In the genomic region with DNA sequence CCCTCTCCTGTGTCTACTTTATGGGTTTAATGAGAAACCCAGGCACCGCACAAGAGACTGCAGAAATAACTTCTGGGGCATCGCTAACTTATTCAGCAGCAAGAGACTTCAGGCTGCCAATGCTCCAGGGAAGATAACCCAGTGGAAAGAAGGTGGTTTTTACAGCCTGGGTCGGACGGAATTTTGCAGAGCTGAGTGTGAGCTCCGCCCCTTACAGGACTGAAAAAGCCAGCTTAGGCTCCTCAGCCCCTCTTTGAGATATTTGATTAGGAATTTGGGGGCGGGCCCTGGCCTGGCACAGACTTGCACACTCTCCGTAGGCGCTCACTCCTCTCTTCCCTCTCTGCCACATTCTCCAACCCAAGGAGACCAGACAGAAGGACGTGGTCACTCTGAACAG, we compare ENCODE assay signal across 9 mouse cellular contexts. TPM values are rescaled to one million over a fixed set of nuclear protein-coding genes. Genes with fewer than 3 reads are reported as not detected.
DNase-seq lines count a peak whose midpoint lies in the region; ATAC-seq lines count a peak whose summit lies in the region.
"Had no signal": no experiment of that assay in that cellular context is flagged by ENCODE, and none has a peak within 500 bp of the region (broad histone marks: within the 10 kb centered on the region; RNA-seq: fewer than 3 reads in every experiment).

A gene (plus strand): TSS at position 83 of the 400 bp plus-strand sequence.

- H3K9ac ChIP-seq in heart, embryonic 13.5 days = peak within 1 kb of the TSS; percentile 53; the same call in 1 of the 2 replicates
- H3K9ac ChIP-seq in limb, embryonic 12.5 days (replicated peaks) = no peak within 1 kb of the TSS
- H3K9ac ChIP-seq in forebrain, embryonic 13.5 days = no peak within 1 kb of the TSS

- H3K27ac ChIP-seq in heart, embryonic 13.5 days (replicated peaks) = peak within 1 kb of the TSS; percentile 44
- peak within 1 kb of the TSS; percentile 84 for H3K27ac ChIP-seq in limb, embryonic 12.5 days
- no peak within 1 kb of the TSS for H3K27ac ChIP-seq in forebrain, embryonic 13.5 days
- H3K27ac ChIP-seq: macrophage had no signal

- peak within 1 kb of the TSS; percentile 45 for H3K4me2 ChIP-seq in heart, embryonic 13.5 days
- peak within 1 kb of the TSS; percentile 44 for H3K4me2 ChIP-seq in limb, embryonic 12.5 days
- H3K4me2 ChIP-seq in forebrain, embryonic 13.5 days = no peak within 1 kb of the TSS

- H3K4me3 ChIP-seq in heart, embryonic 13.5 days = peak within 1 kb of the TSS; percentile 29
- peak within 1 kb of the TSS; percentile 18 for H3K4me3 ChIP-seq in limb, embryonic 12.5 days (replicated peaks)
- H3K4me3 ChIP-seq in forebrain, embryonic 13.5 days = no peak within 1 kb of the TSS

- ATAC-seq in heart, embryonic 13.5 days (ENCODE audit: extremely low read depth, insufficient number of reproducible peaks, low FRiP score, low TSS enrichment) = no peak
- peak; percentile 38 for ATAC-seq in limb, embryonic 12.5 days (ENCODE audit: insufficient number of reproducible peaks, insufficient read depth, low FRiP score, low TSS enrichment, low read depth)
- no peak for ATAC-seq in forebrain, embryonic 13.5 days

- 15% methylated on average over 9 of the region's 9 CpGs for WGBS in heart, embryonic 13.5 days
- 24% methylated on average over 9 of the region's 9 CpGs for WGBS in limb, embryonic 12.5 days
- 28% methylated on average over 9 of the region's 9 CpGs for WGBS in forebrain, embryonic 13.5 days

- peaks cover 27% of the 10 kb centered on the region for H3K4me1 ChIP-seq in heart, embryonic 13.5 days
- H3K4me1 ChIP-seq in limb, embryonic 12.5 days (replicated peaks) = peaks cover 16% of the 10 kb centered on the region
- H3K4me1 ChIP-seq in forebrain, embryonic 13.5 days = peaks cover 5% of the 10 kb centered on the region; the same call in 1 of the 2 replicates

- no peaks in the 10 kb centered on the region for H3K9me3 ChIP-seq in heart, embryonic 13.5 days
- no peaks in the 10 kb centered on the region for H3K9me3 ChIP-seq in limb, embryonic 12.5 days
- H3K9me3 ChIP-seq in forebrain, embryonic 13.5 days (replicated peaks) = no peaks in the 10 kb centered on the region

- DNase-seq in heart, adult 8-10 months (ENCODE audit: low spot score) = no peak
- DNase-seq in embryo, embryonic 10.5 days (ENCODE audit: low spot score) = peak; percentile 40
- peak; percentile 61 for DNase-seq in gastrocnemius, postnatal 25 days
- no peak for DNase-seq in retina, embryonic 14.5 days (ENCODE audit: low spot score)
- DNase-seq in thymus, postnatal 25 days = no peak

- no peaks in the 10 kb centered on the region for H3K27me3 ChIP-seq in heart, embryonic 13.5 days (replicated peaks)
- peaks cover 3% of the 10 kb centered on the region; the same call in 1 of the 2 replicates for H3K27me3 ChIP-seq in limb, embryonic 12.5 days
- no peaks in the 10 kb centered on the region for H3K27me3 ChIP-seq in forebrain, embryonic 13.5 days

- H3K36me3 ChIP-seq in heart, embryonic 13.5 days = 0 out of 2 replicates have a peak, but pooled peaks cover 3% of the 10 kb centered on the region
- no peaks in the 10 kb centered on the region for H3K36me3 ChIP-seq in limb, embryonic 12.5 days
- no peaks in the 10 kb centered on the region for H3K36me3 ChIP-seq in forebrain, embryonic 13.5 days (ENCODE audit: poor library complexity, severe bottlenecking)

RNA-seq across cellular contexts. Expression of the gene that starts here (rescaled TPM):
- 22.8 and 26.3 TPM in 2 replicates for polyA plus RNA-seq in heart, embryonic 13.5 days (2015; fragmentation: Nextera tagmentation; extraction: Ambion mirVana)
- total RNA-seq in heart, adult 8-10 months (2022) = 10 to 100 TPM in 1 of 4 experiments, 1 to 10 TPM in 3; 5.9 to 14.1 (median 8.2) TPM
- total RNA-seq in gastrocnemius, postnatal 25 days (2021) = 100 to 1,000 TPM in 1 of 2 experiments, 10 to 100 TPM in 1; 33.0 to 107 TPM
- polyA plus RNA-seq in limb, embryonic 12.5 days (2016; fragmentation: Nextera tagmentation; extraction: Ambion mirVana) = 12.6 and 14.8 TPM in 2 replicates
- 1.2 and 1.6 TPM in 2 replicates for polyA plus RNA-seq in forebrain, embryonic 13.5 days (2015; fragmentation: Nextera tagmentation; extraction: Ambion mirVana)
- polyA plus RNA-seq: macrophage had no signal

Comparison
In these comparisons a context has a peak if more than half of its experiments do, and no peak if none do; other contexts are left out.
1. DNase-seq: peak in embryo, embryonic 10.5 days (single experiment) and gastrocnemius, postnatal 25 days (single experiment); none in heart, adult 8-10 months (single experiment), retina, embryonic 14.5 days (single experiment) and thymus, postnatal 25 days (single experiment).